Mouse (Mus musculus) liver, adult (tissue): ENCODE data around the gene Sdk2.

ENCODE experiments used
- GATA4 ChIP-seq: IDR thresholded peaks from 2 replicates; pipeline ENCODE4 v1.6.1; 2014; ENCODE audit warnings: mild to moderate bottlenecking, low read length; ENCODE audit not compliant: insufficient replicate concordance

The Sdk2 gene

GRCm38 (mm10) chr11:113785406-113786171, 281.3 kb downstream of the Sdk2 start:
- no peak for TF ChIP-seq GATA4

- TF ChIP-seq GATA4: no peak
Measured at GRCm38 (mm10) chr11:113784656-113785396, 282.0 kb downstream of the Sdk2 start.

- TF ChIP-seq GATA4: no peak
Measured at GRCm38 (mm10) chr11:113782496-113782895, 284.4 kb downstream of the Sdk2 start.

- TF ChIP-seq GATA4: no peak
Measured at GRCm38 (mm10) chr11:113782006-113782405, 284.8 kb downstream of the Sdk2 start.

- no peak for TF ChIP-seq GATA4
Measured at GRCm38 (mm10) chr11:113779680-113780041, 287.2 kb downstream of the Sdk2 start.

- no peak for TF ChIP-seq GATA4
Measured at GRCm38 (mm10) chr11:113778733-113779679, 287.8 kb downstream of the Sdk2 start.

- no peak for TF ChIP-seq GATA4
Measured at GRCm38 (mm10) chr11:113777878-113778464, 288.9 kb downstream of the Sdk2 start.

- TF ChIP-seq GATA4: no peak
Measured at GRCm38 (mm10) chr11:113776851-113777511, 289.9 kb downstream of the Sdk2 start.

- TF ChIP-seq GATA4: no peak
Measured at GRCm38 (mm10) chr11:113774773-113775172, 292.1 kb downstream of the Sdk2 start.

GRCm38 (mm10) chr11:113773191-113773590, 293.7 kb downstream of the Sdk2 start:
- no peak for TF ChIP-seq GATA4

- no peak for TF ChIP-seq GATA4
Measured at GRCm38 (mm10) chr11:113771187-113771586, 295.7 kb downstream of the Sdk2 start.

- TF ChIP-seq GATA4: no peak
Measured at GRCm38 (mm10) chr11:113768356-113768755, 298.5 kb downstream of the Sdk2 start.

GRCm38 (mm10) chr11:113767285-113767684, 299.6 kb downstream of the Sdk2 start:
- TF ChIP-seq GATA4: no peak

- no peak for TF ChIP-seq GATA4
Measured at GRCm38 (mm10) chr11:113766284-113766985, 300.4 kb downstream of the Sdk2 start.
